In the genomic region with DNA sequence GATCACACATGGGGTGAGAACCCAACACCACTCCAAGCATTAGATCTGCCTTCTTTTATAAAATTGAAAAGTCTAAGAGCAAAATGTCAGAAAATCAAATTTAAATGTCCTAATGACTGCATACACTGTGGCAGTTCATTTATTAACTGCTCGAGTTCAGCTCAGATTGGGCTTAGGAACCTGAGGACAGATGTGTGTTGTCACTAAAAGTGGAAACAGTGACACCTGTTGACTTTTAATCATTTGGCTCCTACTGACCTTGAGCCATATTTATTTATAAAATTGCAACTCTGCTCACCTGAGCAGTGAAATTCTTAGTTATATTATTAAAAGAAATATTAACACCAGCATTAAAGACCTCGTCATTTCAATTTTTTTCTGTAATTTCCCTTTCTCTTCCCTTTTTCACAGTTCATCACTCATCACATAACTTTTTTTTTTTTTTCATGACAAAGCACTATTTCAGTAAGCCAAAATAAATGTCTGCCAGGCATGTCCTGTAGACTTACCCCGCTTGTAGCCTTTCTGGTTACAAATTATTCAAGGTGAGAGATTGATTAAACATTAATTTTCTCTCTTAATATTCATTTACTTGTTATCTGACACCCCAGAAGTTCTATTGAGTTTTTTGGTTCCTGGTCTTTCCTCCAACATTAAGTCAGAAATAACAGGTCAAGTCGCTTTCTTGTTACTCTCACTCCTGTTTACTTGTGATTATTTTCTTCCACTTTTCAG, we compare ENCODE assay signal across 18 mouse cellular contexts.
"Had no signal": no experiment of that assay in that cellular context is flagged by ENCODE, and none has a peak within 500 bp of the region (broad histone marks: within the 10 kb centered on the region; RNA-seq: fewer than 3 reads in every experiment).

No protein-coding gene starts in this region.

- H3K27me3 ChIP-seq: limb, embryonic 12.5 days; limb, embryonic 15.5 days; liver, embryonic 13.5 days; megakaryocyte, embryonic 14.5 days; midbrain, embryonic 13.5 days; neural tube, embryonic 13.5 days had no signal

- H3K4me1 ChIP-seq: limb, embryonic 12.5 days; limb, embryonic 15.5 days; liver, embryonic 13.5 days; megakaryocyte, embryonic 14.5 days; midbrain, embryonic 10.5 days; midbrain, embryonic 13.5 days; neural tube, embryonic 13.5 days had no signal

- H3K9me3 ChIP-seq: limb, embryonic 12.5 days; limb, embryonic 15.5 days; liver, embryonic 13.5 days; megakaryocyte, embryonic 14.5 days; midbrain, embryonic 10.5 days; midbrain, embryonic 13.5 days; neural tube, embryonic 13.5 days had no signal

- DNase-seq: kidney, adult 8-10 months; kidney, postnatal 4 days; left cerebral cortex, postnatal 4 days; liver, embryonic 13.5 days; lung, adult 2 months; retina, postnatal 1 day; right cerebral cortex, postnatal 25 days; spleen, adult 18-20 months; thymus, postnatal 25 days had no signal

- ATAC-seq: intestine, embryonic 16.5 days; midbrain, embryonic 13.5 days; midbrain, embryonic 16.5 days had no signal

- H3K4me3 ChIP-seq: limb, embryonic 12.5 days; limb, embryonic 15.5 days; liver, embryonic 13.5 days; megakaryocyte, embryonic 14.5 days; midbrain, embryonic 10.5 days; midbrain, embryonic 13.5 days; myocyte; neural tube, embryonic 13.5 days had no signal

- H3K36me3 ChIP-seq: limb, embryonic 12.5 days; limb, embryonic 15.5 days; liver, embryonic 13.5 days; midbrain, embryonic 10.5 days; midbrain, embryonic 13.5 days; neural tube, embryonic 13.5 days had no signal

- H3K27ac ChIP-seq: limb, embryonic 12.5 days; limb, embryonic 15.5 days; liver, embryonic 13.5 days; midbrain, embryonic 10.5 days; midbrain, embryonic 13.5 days; neural tube, embryonic 13.5 days had no signal

- H3K4me2 ChIP-seq: limb, embryonic 12.5 days; limb, embryonic 15.5 days; liver, embryonic 13.5 days; midbrain, embryonic 13.5 days; neural tube, embryonic 13.5 days had no signal

- H3K9ac ChIP-seq: limb, embryonic 12.5 days; limb, embryonic 15.5 days; liver, embryonic 13.5 days; midbrain, embryonic 13.5 days; neural tube, embryonic 13.5 days had no signal
